Mouse (Mus musculus): Measurements from ENCODE around the gene Vmn1r32. TPM values are rescaled to one million over a fixed set of nuclear protein-coding genes. Genes with fewer than 3 reads are reported as not detected.

The Vmn1r32 gene
- 0.13 TPM in 1 of 2 replicates, not detected in the other for polyA plus RNA-seq (2021; fragmentation: Nextera tagmentation)
- long read RNA-seq, experiment 1 = 0 reads
- long read RNA-seq, experiment 2 = 0 reads

DNA sequence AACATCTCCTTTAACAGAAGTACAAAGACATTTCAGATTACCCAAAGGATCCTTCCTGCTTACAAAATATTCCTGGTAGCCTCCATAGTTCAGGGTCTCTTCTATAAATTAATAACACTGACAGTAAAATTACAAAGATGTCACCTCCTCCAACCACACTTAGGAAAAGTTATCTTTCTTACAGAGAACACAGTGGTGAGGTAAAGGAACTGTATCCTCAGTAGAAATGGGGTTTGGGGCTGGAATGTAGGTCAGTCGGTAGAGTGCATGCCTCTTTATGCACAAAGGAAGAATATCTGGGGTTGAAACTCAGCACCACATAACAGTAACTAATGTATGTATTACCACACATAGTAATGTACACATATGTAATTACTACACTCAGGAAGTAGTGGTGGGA lies at the start of gene Vmn1r32:
TSS of gene Vmn1r32 (minus strand) at position 101 of the 400 bp plus-strand sequence.

DNA sequence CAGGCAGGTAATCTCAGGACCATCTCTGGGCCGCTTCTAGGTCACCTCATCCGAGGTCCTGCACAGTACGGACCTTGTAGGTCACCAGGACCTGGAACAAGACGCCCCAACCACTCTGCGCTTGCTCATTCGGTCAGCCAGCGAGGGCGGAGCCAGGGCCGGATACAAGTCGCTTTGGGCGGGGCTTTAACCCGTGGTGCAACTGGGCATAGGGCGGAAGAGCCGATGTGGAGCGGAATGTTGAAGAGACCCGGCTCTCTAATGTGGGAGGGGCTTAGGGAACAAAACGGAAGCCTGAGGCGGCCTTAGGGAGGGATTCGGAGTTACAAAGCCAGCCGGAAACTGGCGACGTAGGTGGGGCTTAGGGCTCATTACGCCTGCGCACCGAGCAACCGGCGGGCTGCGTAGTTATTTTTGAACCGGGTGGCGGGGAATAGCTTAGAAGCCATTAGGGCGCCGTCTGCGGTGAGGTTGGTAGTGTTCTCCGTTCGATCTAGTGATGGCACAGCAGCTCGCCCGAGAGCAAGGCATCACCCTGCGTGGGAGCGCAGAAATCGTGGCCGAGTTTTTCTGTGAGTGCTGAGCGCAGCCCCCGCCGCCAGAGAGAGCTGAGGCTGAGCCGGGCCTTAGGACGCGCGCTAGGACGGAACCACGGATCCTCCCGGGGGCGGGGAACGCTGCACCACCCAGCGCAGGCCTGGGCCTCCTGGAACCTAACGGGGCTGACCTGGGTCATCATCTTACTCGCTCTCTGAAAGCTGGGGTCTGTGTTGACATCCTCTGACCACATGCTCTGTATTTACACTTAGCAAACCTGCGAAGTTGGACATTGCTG lies 24.7 kb downstream of the Vmn1r32 start, which contains the start of gene Mad2l1:
TSS of gene Mad2l1 (plus strand) at position 363 of the 835 bp plus-strand sequence.

Other genes starting within 250 kb of the Vmn1r32 start
- gene Mad2l1, start 24.7 kb downstream of the Vmn1r32 start, polyA plus RNA-seq (2021; fragmentation: Nextera tagmentation) = 6.3 and 6.4 TPM in 2 replicates
- gene Vmn1r33, start 58.2 kb upstream of the Vmn1r32 start, polyA plus RNA-seq (2021; fragmentation: Nextera tagmentation) = not detected in 2 replicates
- not detected in 2 replicates for gene Vmn1r34, start 83.8 kb upstream of the Vmn1r32 start, polyA plus RNA-seq (2021; fragmentation: Nextera tagmentation)
- not detected in 2 replicates for gene Vmn1r35, start 125.8 kb upstream of the Vmn1r32 start, polyA plus RNA-seq (2021; fragmentation: Nextera tagmentation)
- not detected in 2 replicates for gene Vmn1r36, start 159.1 kb upstream of the Vmn1r32 start, polyA plus RNA-seq (2021; fragmentation: Nextera tagmentation)
- gene Vmn1r37, start 169.3 kb upstream of the Vmn1r32 start, polyA plus RNA-seq (2021; fragmentation: Nextera tagmentation) = not detected in 2 replicates
- gene Vmn1r38, start 222.5 kb upstream of the Vmn1r32 start, polyA plus RNA-seq (2021; fragmentation: Nextera tagmentation) = not detected in 2 replicates